Mouse (Mus musculus) kidney, postnatal 0 days (tissue): ENCODE measurements around the gene Calu. TPM values are rescaled to one million over a fixed set of nuclear protein-coding genes. Genes with fewer than 3 reads are reported as not detected.
A peak's percentile ranks its signal among the peaks of the same experiment; 100 is the strongest.
"Not testable (repeated sequence)": the region's sequence is repeated elsewhere in the genome, so short reads cannot be mapped to it uniquely, and the experiment has no call there.

Experiments used
- ATAC-seq: fragments of 200-750 bp; cut with Nextera tagmentation; replicated peaks from 2 replicates; pipeline ENCODE4 v1.8.0; 2017; ENCODE audit warnings: low read depth, moderate number of reproducible peaks, moderate TSS enrichment, moderate library complexity; ENCODE audit not compliant: low FRiP score
- DNase-seq: peaks from one replicate; pipeline ENCODE4 v3.0.0-alpha.2; 2016; ENCODE audit warnings: low spot score
- H3K27ac ChIP-seq: fragments of 300-500 bp; sonication (generic); 2 replicates; pipeline ENCODE4 v1.5.1; 2014; ENCODE audit warnings: mild to moderate bottlenecking
- H3K27me3 ChIP-seq: fragments of 300-500 bp; sonication (generic); 2 replicates; pipeline ENCODE4 v1.6.1; 2014; ENCODE audit warnings: low read length, mixed read lengths; ENCODE audit not compliant: insufficient read depth
- H3K36me3 ChIP-seq: fragments of 300-500 bp; sonication (generic); 2 replicates; pipeline ENCODE4 v1.6.1; 2014; ENCODE audit warnings: low read length, mixed read lengths; ENCODE audit not compliant: insufficient read depth
- H3K4me1 ChIP-seq: fragments of 300-500 bp; sonication (generic); replicated peaks from 2 replicates; pipeline ENCODE4 v1.6.1; 2014; ENCODE audit warnings: antibody characterized with exemption, low read length, mixed read lengths; ENCODE audit not compliant: insufficient read depth
- H3K4me2 ChIP-seq: fragments of 300-500 bp; sonication (generic); 2 replicates; pipeline ENCODE4 v1.6.1; 2014; ENCODE audit warnings: mild to moderate bottlenecking, low read length, moderate library complexity, mixed read lengths
- H3K4me3 ChIP-seq: fragments of 300-500 bp; sonication (generic); replicated peaks from 2 replicates; pipeline ENCODE4 v1.5.1; 2014; ENCODE audit warnings: low read depth, low read length
- H3K9ac ChIP-seq: fragments of 300-500 bp; sonication (generic); 2 replicates; pipeline ENCODE4 v1.6.1; 2014; ENCODE audit warnings: low read depth, low read length
- H3K9me3 ChIP-seq: fragments of 300-500 bp; sonication (generic); replicated peaks from 2 replicates; pipeline ENCODE4 v1.6.1; 2016; ENCODE audit warnings: low read length, inconsistent platforms, mixed read lengths
- CTCF ChIP-seq: IDR thresholded peaks from 2 replicates; pipeline ENCODE4 v1.5.1; 2016; ENCODE audit warnings: antibody characterized with exemption, low read depth, mild to moderate bottlenecking, moderate library complexity
- WGBS: fragments of 180-500 bp; shearing (Covaris S2); extraction: QIAGEN DNeasy Blood & Tissue Kit; methylation state at CpG from one replicate; pipeline ENCODE4 v1.1.7; 2014; 5-methylcytosine and 5-hydroxymethylcytosine counted together
- polyA plus RNA-seq: library from polyadenylated mRNA; unstranded; fragments of >200 nt; fragmentation: Nextera tagmentation; extraction: Ambion mirVana; gene quantifications from 2 replicates; pipeline ENCODE4 v1.2.1, GENCODE M21; 2015

The Calu gene
- polyA plus RNA-seq, 1 experiment from 2014 or later = 271 TPM

DNA sequence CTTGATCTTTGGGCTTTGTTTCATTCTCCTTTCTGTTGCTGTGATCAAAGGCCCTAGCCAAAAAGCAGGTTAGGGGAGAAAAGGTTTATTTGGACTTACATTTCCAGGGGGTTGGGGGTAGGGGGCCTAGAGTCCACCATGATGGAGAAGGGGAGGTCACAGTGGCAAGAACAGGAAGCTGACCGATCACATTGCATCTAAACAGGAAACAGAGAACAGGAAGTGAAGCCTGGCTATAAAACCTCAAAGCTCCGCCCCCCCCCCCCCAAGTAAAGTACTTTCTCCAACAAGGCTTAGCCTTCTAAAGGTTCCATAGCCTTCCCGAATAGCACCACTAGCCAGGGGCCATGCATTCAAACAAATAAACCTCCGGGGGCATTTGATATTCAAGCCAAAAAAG is 25.1 kb upstream of the Calu start:
- no peak for TF ChIP-seq CTCF

DNA sequence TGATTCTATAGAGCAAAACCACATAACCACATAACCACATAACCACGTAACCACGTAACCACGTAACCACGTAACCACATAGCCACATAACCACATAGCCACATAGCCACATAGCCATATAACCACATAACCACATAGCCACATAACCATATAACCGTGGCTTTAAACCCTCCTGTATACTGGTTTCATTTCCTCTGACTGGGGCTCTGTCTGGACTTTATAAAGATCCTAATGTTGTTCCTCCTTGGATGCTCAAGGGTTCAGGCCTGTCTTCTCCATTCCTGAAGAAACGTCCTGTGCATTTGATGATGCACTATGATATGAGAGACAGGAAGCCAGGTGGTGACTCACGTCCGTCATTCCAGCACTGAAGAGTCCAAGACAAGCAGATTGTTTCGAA is 20.9 kb upstream of the Calu start:
- no peak overlapping the region for H3K27ac ChIP-seq
- 87% methylated on average over 9 of the region's 9 CpGs for WGBS
- H3K27me3 ChIP-seq = no peaks in the 10 kb centered on the region
- no peak overlapping the region for H3K4me2 ChIP-seq
- ATAC-seq (no peak), DNase-seq (no peak)
- H3K4me1 ChIP-seq = no peaks in the 10 kb centered on the region
- TF ChIP-seq CTCF = no peak
- H3K9ac ChIP-seq = no peak overlapping the region
- no peak overlapping the region for H3K4me3 ChIP-seq
- H3K9me3 ChIP-seq = no peaks in the 10 kb centered on the region
- H3K36me3 ChIP-seq = no peaks in the 10 kb centered on the region

More for the DNA sequence above, 25.1 kb upstream of the Calu start:
- no peak overlapping the region for H3K4me3 ChIP-seq
- no peak overlapping the region for H3K9ac ChIP-seq
- H3K36me3 ChIP-seq = no peaks in the 10 kb centered on the region
- no peak overlapping the region for H3K27ac ChIP-seq
- H3K9me3 ChIP-seq = no peaks in the 10 kb centered on the region
- no peaks in the 10 kb centered on the region for H3K27me3 ChIP-seq
- H3K4me2 ChIP-seq = no peak overlapping the region
- 0 out of 2 replicates have a peak, but pooled peaks cover 3% of the 10 kb centered on the region for H3K4me1 ChIP-seq
- ATAC-seq = no peak
- no peak for DNase-seq
- 83% methylated on average over 4 of the region's 4 CpGs for WGBS

DNA sequence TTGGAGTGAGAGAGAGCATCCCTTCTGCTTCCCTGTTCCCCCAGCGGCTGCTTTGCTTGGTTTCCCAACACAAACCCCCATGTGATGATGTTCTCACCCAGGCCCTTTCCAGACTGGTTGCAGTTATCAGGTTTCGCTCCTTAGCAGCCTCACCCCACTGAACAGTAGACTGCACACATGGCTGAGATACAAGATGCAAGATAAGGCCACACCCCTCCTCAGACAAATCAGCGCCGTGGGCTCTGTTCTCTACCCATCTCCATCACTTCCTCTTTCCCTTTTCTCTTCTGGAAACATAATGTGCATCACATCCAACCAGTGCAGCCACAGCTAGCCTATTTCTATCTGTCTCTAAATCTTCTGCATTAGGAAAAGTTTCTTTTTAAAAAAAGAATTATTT is 18.4 kb upstream of the Calu start:
- Histone ChIP-seq H3K27me3 (no peaks in the 10 kb centered on the region), H3K27ac (no peak overlapping the region), H3K36me3 (no peaks in the 10 kb centered on the region), H3K9ac (no peak overlapping the region), H3K4me1 (no peaks in the 10 kb centered on the region), H3K4me2 (no peak overlapping the region), H3K9me3 (no peaks in the 10 kb centered on the region), H3K4me3 (no peak overlapping the region)
- 41% methylated on average over 4 of the region's 4 CpGs for WGBS
- 0 out of 2 replicates have a peak, but pooled peaks have one; percentile 43 for ATAC-seq
- no peak for TF ChIP-seq CTCF
- DNase-seq = peak; percentile 37

DNA sequence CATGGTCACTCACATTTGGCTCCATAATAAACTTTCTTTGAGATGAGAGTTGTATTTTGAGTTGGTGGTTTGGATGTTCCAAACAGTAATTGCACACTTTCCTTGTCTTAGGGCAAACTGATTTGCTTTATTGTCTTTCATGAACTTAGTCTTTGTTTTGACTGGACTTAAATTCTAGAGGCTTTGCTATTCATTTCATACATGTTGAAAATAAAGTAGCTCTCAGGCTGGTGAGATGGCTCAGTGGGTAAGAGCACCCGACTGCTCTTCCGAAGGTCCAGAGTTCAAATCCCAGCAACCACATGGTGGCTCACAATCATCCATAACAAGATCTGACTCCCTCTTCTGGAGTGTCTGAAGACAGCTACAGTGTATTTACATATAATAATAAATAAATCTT is 1.4 kb upstream of the Calu start:
- H3K27me3 ChIP-seq, H3K4me1 ChIP-seq, ATAC-seq, H3K36me3 ChIP-seq, H3K4me2 ChIP-seq, H3K9me3 ChIP-seq, DNase-seq, H3K27ac ChIP-seq, H3K9ac ChIP-seq, H3K4me3 ChIP-seq: not testable (repeated sequence)
- WGBS = 95% methylated on average over 2 of the region's 2 CpGs

DNA sequence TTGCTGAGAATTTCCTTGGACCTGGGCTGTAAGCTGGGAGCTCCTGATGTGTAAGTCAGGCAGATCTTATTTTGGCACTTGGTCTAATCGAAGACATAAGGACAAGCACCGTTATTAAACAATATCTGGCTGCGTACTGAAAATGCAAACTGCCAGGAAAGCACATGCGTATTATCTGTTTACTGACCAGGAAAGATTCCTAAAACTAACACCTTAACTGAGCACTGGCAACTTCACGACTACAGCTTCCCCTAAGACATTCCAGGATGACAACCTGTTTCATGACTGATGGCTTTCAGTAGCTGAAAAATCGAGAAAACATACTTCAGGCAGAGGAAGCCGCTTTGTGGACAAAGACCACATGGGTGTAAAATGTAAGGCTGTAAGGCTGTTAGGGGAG is 680 bp upstream of the Calu start:
- H3K36me3 ChIP-seq = no peaks in the 10 kb centered on the region
- WGBS = 38% methylated on average over 7 of the region's 7 CpGs
- peak overlapping the region; percentile 98 for H3K4me3 ChIP-seq
- 0 out of 2 replicates have a peak, but pooled peaks cover 3% of the 10 kb centered on the region for H3K4me1 ChIP-seq
- H3K4me2 ChIP-seq = peak overlapping the region; percentile 60
- peak overlapping the region; percentile 97 for H3K9ac ChIP-seq
- peak overlapping the region; percentile 83 for H3K27ac ChIP-seq
- no peak for DNase-seq
- no peak for ATAC-seq
- H3K27me3 ChIP-seq = no peaks in the 10 kb centered on the region
- no peak for TF ChIP-seq CTCF
- H3K9me3 ChIP-seq = no peaks in the 10 kb centered on the region

DNA sequence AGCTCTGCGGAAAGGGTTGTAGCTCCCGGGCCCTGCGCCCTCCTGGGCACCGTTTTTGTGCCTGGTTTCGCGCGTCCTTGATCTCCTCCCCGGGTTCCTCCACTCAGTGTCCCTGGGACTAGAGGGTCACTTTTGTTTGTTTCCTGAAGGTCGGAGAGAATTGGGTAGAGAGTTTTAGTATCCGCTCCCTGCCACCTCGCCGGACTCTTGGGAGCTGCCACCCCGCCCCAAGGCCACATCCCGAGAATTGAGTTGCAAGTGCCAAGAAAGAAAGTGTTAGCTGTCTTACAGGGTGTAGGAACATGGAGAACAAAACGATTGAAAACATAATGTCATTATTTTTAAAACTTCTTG is 479 bp downstream of the Calu start:
- H3K4me2 ChIP-seq = peak overlapping the region; percentile 62
- H3K27me3 ChIP-seq = no peaks in the 10 kb centered on the region
- ATAC-seq (no peak), DNase-seq (peak; percentile 60)
- peak overlapping the region; percentile 97 for H3K9ac ChIP-seq
- peak overlapping the region; percentile 98 for H3K4me3 ChIP-seq
- H3K9me3 ChIP-seq = no peaks in the 10 kb centered on the region
- H3K27ac ChIP-seq = peak overlapping the region; percentile 83
- no peaks in the 10 kb centered on the region for H3K36me3 ChIP-seq
- WGBS = under 1% methylated on average over 15 of the region's 15 CpGs
- no peak for TF ChIP-seq CTCF
- H3K4me1 ChIP-seq = 0 out of 2 replicates have a peak, but pooled peaks cover 3% of the 10 kb centered on the region

DNA sequence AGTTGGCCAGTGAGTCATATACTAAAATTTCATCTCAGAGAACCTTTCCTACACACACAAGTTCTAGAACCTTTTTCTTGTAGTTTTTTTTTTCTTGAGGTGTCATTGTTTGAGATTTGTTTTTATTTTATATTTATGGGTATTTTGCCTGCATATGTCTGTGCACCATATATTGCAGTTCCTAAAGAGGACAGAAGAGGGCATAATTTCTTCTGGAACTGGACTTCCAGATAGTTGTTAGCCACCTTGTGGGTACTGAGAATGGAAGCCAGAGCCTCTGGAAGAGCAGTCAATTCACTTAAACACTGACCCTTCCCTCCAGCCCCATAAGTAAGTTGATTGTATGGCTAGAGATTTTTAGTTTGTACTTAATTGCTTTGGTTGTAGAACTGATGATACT is 3.7 kb downstream of the Calu start:
- TF ChIP-seq CTCF = peak; percentile 48
- H3K36me3 ChIP-seq = 0 out of 2 replicates have a peak, but pooled peaks cover 4% of the 10 kb centered on the region
- no peak overlapping the region for H3K27ac ChIP-seq
- H3K9me3 ChIP-seq = no peaks in the 10 kb centered on the region
- no peak overlapping the region for H3K9ac ChIP-seq
- DNase-seq = no peak
- no peak overlapping the region for H3K4me3 ChIP-seq
- H3K4me1 ChIP-seq = 0 out of 2 replicates have a peak, but pooled peaks cover 3% of the 10 kb centered on the region
- no peak overlapping the region for H3K4me2 ChIP-seq
- no peaks in the 10 kb centered on the region for H3K27me3 ChIP-seq
- ATAC-seq = no peak
